Mouse (Mus musculus) heart, embryonic 12.5 days (tissue): ENCODE measurements around the gene Znhit6. TPM values are rescaled to one million over a fixed set of nuclear protein-coding genes. Genes with fewer than 3 reads are reported as not detected.
A peak's percentile ranks its signal among the peaks of the same experiment; 100 is the strongest.

ENCODE experiments used
- ATAC-seq: fragments of 200-750 bp; cut with Nextera tagmentation; 2 replicates; pipeline ENCODE4 v1.8.0; 2017; ENCODE audit warnings: moderate TSS enrichment, moderate library complexity; ENCODE audit not compliant: insufficient number of reproducible peaks, low FRiP score
- H3K27ac ChIP-seq: fragments of 300-500 bp; sonication (generic); 2 replicates; pipeline ENCODE4 v1.5.1; 2016; ENCODE audit warnings: mild to moderate bottlenecking, moderate library complexity; ENCODE audit not compliant: poor library complexity, severe bottlenecking
- H3K27me3 ChIP-seq: fragments of 300-500 bp; sonication (generic); replicated peaks from 2 replicates; pipeline ENCODE4 v1.6.1; 2016; ENCODE audit warnings: mild to moderate bottlenecking, moderate library complexity
- H3K36me3 ChIP-seq: fragments of 300-500 bp; sonication (generic); 2 replicates; pipeline ENCODE4 v1.6.1; 2016; ENCODE audit warnings: mild to moderate bottlenecking, moderate library complexity
- H3K4me1 ChIP-seq: fragments of 300-500 bp; sonication (generic); replicated peaks from 2 replicates; pipeline ENCODE4 v1.6.1; 2016; ENCODE audit warnings: mild to moderate bottlenecking
- H3K4me2 ChIP-seq: fragments of 300-500 bp; sonication (generic); 2 replicates; pipeline ENCODE4 v1.6.1; 2016; ENCODE audit warnings: mild to moderate bottlenecking, moderate library complexity
- H3K4me3 ChIP-seq: fragments of 300-500 bp; sonication (generic); 2 replicates; pipeline ENCODE4 v1.5.1; 2016; ENCODE audit warnings: mild to moderate bottlenecking
- H3K9ac ChIP-seq: fragments of 300-500 bp; sonication (generic); 2 replicates; pipeline ENCODE4 v1.6.1; 2016; ENCODE audit warnings: mild to moderate bottlenecking, moderate library complexity
- H3K9me3 ChIP-seq: fragments of 300-500 bp; sonication (generic); replicated peaks from 2 replicates; pipeline ENCODE4 v1.6.1; 2016; ENCODE audit warnings: mild to moderate bottlenecking, moderate library complexity
- WGBS: fragments of 180-500 bp; shearing (Covaris S2); methylation state at CpG from one replicate; pipeline ENCODE4 v1.1.7; 2016; 5-methylcytosine and 5-hydroxymethylcytosine counted together
- polyA plus RNA-seq: library from polyadenylated mRNA; unstranded; fragments of >200 nt; fragmentation: Nextera tagmentation; extraction: Ambion mirVana; gene quantifications from 2 replicates; pipeline ENCODE4 v1.2.1, GENCODE M21; 2016

Znhit6 gene
- polyA plus RNA-seq, 1 experiment from 2014 or later: 26.8 TPM

DNA sequence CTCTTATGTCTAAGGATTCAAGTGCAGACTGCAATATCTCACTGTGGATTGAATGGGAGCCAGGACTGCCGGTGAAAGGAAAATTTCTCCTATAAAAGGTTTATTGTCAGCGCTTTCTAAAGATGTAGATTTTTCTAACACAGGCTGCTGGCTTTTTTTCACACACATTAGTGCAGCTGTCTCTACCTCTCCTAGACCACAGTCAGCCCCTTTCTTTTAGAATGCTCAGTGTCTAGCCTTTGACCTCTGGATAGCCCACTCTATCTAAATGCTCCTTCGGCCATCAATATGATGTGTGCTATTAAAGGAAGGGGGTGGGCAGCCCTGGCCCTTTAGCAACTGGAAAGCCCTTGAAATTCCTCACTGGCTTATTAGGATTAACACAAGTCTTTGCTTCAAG, 70.0 kb downstream of the Znhit6 start:
- WGBS: 41% methylated on average over 3 of the region's 3 CpGs
- no peak for ATAC-seq
- H3K27ac ChIP-seq: peak overlapping the region; percentile 13; the same call in 1 of the 2 replicates

GRCm38 (mm10) chr3:145646666-145647065, 70.7 kb downstream of the Znhit6 start:
- Histone ChIP-seq H3K27ac (no peak overlapping the region), H3K9me3 (no peaks in the 10 kb centered on the region), H3K27me3 (no peaks in the 10 kb centered on the region), H3K36me3 (peaks cover 19% of the 10 kb centered on the region), H3K4me3 (no peak overlapping the region), H3K4me1 (peaks cover 34% of the 10 kb centered on the region), H3K4me2 (no peak overlapping the region; the same call in none of the 2 replicates), H3K9ac (no peak overlapping the region)
- WGBS: 83% methylated on average over 2 of the region's 2 CpGs
- no peak for ATAC-seq

More for the DNA sequence above, 70.0 kb downstream of the Znhit6 start:
- Histone ChIP-seq H3K9ac (no peak overlapping the region), H3K4me2 (no peak overlapping the region), H3K4me1 (peaks cover 28% of the 10 kb centered on the region), H3K9me3 (no peaks in the 10 kb centered on the region), H3K27me3 (no peaks in the 10 kb centered on the region), H3K36me3 (peaks cover 19% of the 10 kb centered on the region), H3K4me3 (no peak overlapping the region)

DNA sequence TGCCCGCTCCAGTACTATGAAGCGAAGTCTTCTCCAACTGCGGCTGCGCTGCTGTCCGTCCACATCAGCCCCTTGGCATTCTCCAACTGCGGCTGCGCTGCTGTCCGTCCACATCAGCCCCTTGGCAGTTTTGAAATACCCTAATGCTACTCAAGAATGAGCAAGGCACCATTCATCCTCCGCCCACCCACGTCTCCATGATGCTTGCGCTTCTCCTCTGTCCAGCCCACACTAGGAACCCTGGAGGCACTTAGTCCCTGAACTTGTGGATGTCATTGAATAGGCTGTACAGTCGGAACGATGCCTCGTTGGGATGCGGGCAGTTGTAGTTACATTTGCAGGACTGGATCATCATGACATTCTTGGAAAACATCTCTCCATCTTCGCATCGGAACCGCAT, 71.4 kb downstream of the Znhit6 start:
- 88% methylated on average over 18 of the region's 18 CpGs for WGBS
- Histone ChIP-seq H3K27ac (no peak overlapping the region), H3K4me3 (peak overlapping the region; percentile 67), H3K4me2 (peak overlapping the region; percentile 89), H3K4me1 (peaks cover 40% of the 10 kb centered on the region), H3K27me3 (no peaks in the 10 kb centered on the region), H3K9ac (peak overlapping the region; percentile 53), H3K9me3 (no peaks in the 10 kb centered on the region), H3K36me3 (peaks cover 19% of the 10 kb centered on the region)
- ATAC-seq: no peak

DNA sequence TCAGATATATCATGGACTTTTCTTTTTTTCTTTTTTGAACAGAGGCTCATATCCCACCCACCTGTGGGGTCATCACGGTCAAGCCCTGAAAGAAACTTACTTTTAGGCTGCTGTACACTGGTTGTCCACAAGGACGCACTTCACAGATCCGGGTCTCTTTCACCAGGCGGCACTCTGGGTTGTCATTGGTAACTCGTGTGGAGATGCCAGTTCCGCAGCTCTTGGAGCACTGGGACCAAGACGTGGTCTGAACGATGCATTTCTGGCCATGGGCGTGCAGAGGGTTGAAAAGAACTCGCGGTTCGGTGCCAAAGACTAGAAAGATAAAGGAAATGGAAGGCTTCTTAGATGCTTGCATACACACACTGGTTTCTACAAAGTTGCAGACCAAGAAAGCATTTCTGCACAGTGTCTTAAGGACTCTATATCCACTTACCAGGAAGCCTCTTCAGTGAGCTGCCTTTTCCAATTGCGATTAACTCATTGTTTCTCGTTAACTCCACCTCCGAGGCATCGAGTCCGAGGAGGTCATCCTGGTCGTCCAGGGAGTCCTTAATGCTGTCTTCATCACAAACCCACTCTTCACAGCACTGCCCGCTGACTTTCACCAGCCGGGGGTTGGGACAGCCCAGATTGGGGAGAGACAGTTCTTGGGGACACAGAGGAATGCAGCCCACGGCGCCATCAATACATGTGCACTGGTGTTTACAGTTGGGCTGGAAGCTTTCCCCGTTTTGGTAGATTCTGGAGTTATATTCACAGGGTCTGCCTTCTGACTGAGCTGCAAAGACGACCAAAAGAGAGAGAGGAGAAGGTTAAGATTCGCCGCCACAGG, 72.3 kb downstream of the Znhit6 start:
- peak overlapping the region; percentile 89 for H3K4me2 ChIP-seq
- peaks cover 38% of the 10 kb centered on the region for H3K4me1 ChIP-seq
- peak overlapping the region; percentile 97 for H3K27ac ChIP-seq
- no peaks in the 10 kb centered on the region for H3K27me3 ChIP-seq
- no peak for ATAC-seq
- H3K4me3 ChIP-seq: peak overlapping the region; percentile 67
- 15% methylated on average over 26 of the region's 26 CpGs for WGBS
- peak overlapping the region; percentile 87 for H3K9ac ChIP-seq
- no peaks in the 10 kb centered on the region for H3K9me3 ChIP-seq
- peaks cover 19% of the 10 kb centered on the region for H3K36me3 ChIP-seq

- no peaks in the 10 kb centered on the region for H3K9me3 ChIP-seq
- under 1% methylated on average over 48 of the region's 49 CpGs for WGBS
- no peaks in the 10 kb centered on the region for H3K27me3 ChIP-seq
- ATAC-seq: peak; percentile 19; the same call in 1 of the 2 replicates
- H3K4me3 ChIP-seq: peak overlapping the region; percentile 67
- H3K9ac ChIP-seq: peak overlapping the region; percentile 87
- peaks cover 39% of the 10 kb centered on the region for H3K4me1 ChIP-seq
- H3K27ac ChIP-seq: peak overlapping the region; percentile 97
- peaks cover 19% of the 10 kb centered on the region for H3K36me3 ChIP-seq
- peak overlapping the region; percentile 89 for H3K4me2 ChIP-seq
Observed at GRCm38 (mm10) chr3:145648991-145649851, 73.2 kb downstream of the Znhit6 start.

GRCm38 (mm10) chr3:145649852-145650202, 73.8 kb downstream of the Znhit6 start, which contains the start of gene Ccn1:
Ccn1 (minus strand) TSS chr3:145649981.
- Histone ChIP-seq H3K4me2 (peak within 1 kb of the TSS; percentile 89), H3K27ac (peak within 1 kb of the TSS; percentile 97), H3K27me3 (no peaks in the 10 kb centered on the region), H3K9ac (peak within 1 kb of the TSS; percentile 87), H3K36me3 (peaks cover 19% of the 10 kb centered on the region), H3K9me3 (no peaks in the 10 kb centered on the region), H3K4me1 (peaks cover 44% of the 10 kb centered on the region), H3K4me3 (peak within 1 kb of the TSS; percentile 67)
- 0% methylated on average over 29 of the region's 29 CpGs for WGBS
- peak; percentile 72 for ATAC-seq

DNA sequence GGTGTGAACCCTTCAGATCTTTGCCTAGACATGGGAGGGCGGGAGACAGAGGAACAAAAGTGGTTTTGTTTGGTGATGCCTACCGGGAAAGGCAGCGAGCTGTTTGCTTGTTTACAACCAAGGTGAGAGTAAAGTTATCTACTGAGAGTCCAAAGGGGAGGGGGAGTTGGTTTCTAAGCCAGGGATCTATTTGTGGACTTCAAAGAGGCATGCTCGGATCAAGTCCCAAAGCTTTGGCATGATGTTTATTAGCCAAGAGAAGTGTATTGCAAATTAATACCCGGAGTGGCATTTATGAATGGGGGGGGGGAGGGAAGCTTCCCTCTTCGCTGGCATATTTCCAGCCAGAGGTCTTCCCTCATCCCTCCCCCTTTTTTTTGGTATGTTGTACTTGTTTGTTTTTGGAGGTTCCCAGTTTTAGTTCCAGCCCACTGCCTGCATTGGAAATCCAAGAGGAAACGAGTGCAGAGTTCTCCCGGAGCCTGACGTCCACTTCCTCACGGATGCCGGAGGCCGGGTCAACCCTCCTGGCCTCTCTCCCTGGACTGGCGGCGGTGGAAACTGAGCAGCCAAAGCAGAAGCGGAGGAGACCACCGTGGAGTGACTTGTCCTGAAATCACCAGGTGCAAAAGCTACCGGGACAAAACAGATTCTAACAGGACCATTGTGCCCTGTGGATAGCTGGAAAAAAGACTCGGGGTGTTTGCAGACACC, 74.5 kb downstream of the Znhit6 start:
- peak overlapping the region; percentile 67 for H3K4me3 ChIP-seq
- peak overlapping the region; percentile 87 for H3K9ac ChIP-seq
- H3K36me3 ChIP-seq: peaks cover 19% of the 10 kb centered on the region
- peaks cover 46% of the 10 kb centered on the region for H3K4me1 ChIP-seq
- H3K27ac ChIP-seq: peak overlapping the region; percentile 97
- WGBS: 2% methylated on average over 18 of the region's 18 CpGs
- ATAC-seq: no peak
- no peaks in the 10 kb centered on the region for H3K9me3 ChIP-seq
- no peaks in the 10 kb centered on the region for H3K27me3 ChIP-seq
- peak overlapping the region; percentile 89 for H3K4me2 ChIP-seq

DNA sequence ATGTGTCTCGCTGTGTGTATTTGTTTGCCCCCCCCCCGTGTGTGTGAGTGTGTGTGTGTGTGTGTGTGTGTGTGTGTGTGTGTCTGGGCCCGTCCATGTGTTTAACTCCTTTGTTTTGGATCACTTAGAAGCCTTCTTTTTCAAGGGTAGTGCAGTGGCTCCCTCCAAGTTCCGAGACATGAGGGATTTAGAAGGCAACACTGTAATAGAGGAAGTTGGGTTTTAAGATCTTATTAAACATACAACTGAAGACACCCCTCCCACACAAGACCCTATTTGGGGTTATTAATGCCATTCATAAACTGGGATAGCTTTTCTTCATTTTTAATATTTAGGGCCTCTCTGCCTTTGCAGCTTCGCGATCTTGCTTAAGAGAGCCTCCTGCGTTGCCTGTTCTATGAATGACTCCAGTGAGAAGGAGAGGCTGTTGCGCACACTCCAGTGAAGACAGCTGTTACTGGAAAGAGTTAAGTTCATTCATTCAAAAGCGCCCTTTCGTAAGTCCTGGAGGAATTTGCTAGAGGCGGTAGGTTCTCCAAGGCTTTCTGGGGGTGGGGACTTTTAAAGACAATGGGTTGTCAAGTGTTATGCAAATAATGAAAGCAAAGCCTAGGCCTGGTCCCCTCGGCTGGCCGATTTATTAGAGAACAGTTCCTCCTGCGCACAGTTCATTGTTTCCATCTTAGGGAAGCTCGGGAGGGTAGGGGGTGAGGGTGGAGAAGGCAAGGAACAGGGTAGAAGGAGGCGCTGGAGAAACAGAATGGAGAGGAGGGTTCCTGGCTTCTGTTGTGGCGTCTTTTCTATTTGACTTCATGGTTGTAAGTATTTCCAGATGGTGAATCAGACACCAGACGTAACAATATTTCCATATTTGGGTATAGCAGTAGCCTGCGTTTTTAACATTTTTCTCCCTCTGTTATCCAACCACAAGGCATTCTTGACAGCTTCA, 75.3 kb downstream of the Znhit6 start:
- H3K27ac ChIP-seq: peak overlapping the region; percentile 97
- H3K4me2 ChIP-seq: peak overlapping the region; percentile 89
- peak overlapping the region; percentile 87 for H3K9ac ChIP-seq
- no peaks in the 10 kb centered on the region for H3K27me3 ChIP-seq
- peaks cover 25% of the 10 kb centered on the region for H3K36me3 ChIP-seq
- H3K9me3 ChIP-seq: no peaks in the 10 kb centered on the region
- no peak for ATAC-seq
- WGBS: 6% methylated on average over 19 of the region's 19 CpGs
- peaks cover 42% of the 10 kb centered on the region for H3K4me1 ChIP-seq
- H3K4me3 ChIP-seq: peak overlapping the region; percentile 67

GRCm38 (mm10) chr3:145651978-145652321, 75.9 kb downstream of the Znhit6 start:
- peak overlapping the region; percentile 97 for H3K27ac ChIP-seq
- peaks cover 42% of the 10 kb centered on the region for H3K4me1 ChIP-seq
- no peak for ATAC-seq
- peak overlapping the region; percentile 67 for H3K4me3 ChIP-seq
- H3K36me3 ChIP-seq: peaks cover 22% of the 10 kb centered on the region
- H3K9me3 ChIP-seq: no peaks in the 10 kb centered on the region
- H3K9ac ChIP-seq: peak overlapping the region; percentile 87
- no peaks in the 10 kb centered on the region for H3K27me3 ChIP-seq
- peak overlapping the region; percentile 89 for H3K4me2 ChIP-seq
- 3% methylated on average over 10 of the region's 10 CpGs for WGBS
